Mouse (Mus musculus): ENCODE results near the gene Camsap2. TPM values are rescaled to one million over a fixed set of nuclear protein-coding genes. Genes with fewer than 3 reads are reported as not detected.

Gene Camsap2
- polyA plus RNA-seq, 1 experiment from 2014 or later: 34.7 TPM

DNA sequence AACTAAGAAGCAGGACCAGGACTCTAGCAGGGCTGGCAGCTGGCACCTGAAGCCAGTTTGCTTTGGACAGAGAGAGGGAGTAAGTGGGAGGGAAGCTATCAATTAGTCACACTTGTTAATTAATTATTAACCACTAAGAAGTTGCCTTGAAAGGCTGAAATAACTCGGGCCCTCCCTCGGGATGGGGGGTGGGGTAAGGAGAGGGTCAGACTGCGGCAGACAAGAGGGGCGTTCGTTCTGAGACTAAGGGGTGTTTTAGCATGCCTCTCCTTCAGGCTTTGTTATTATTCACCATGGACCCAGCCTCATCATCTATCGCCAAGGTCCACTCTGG lies 116.9 kb downstream of the Camsap2 start:
- Histone ChIP-seq H3K9me3 (ENCODE audit: control insufficient read depth, low read length) (no peaks in the 10 kb centered on the region), H3K27me3 (ENCODE audit: control insufficient read depth, insufficient read depth, low read length) (no peaks in the 10 kb centered on the region), H3K4me3 (ENCODE audit: low read depth, low read length) (no peak overlapping the region), H3K27ac (ENCODE audit: low read depth, low read length) (peak overlapping the region; percentile 9; the same call in 1 of the 2 replicates), H3K4me2 (ENCODE audit: low read depth) (no peak overlapping the region), H3K9ac (ENCODE audit: low read length) (peak overlapping the region; percentile 5; the same call in 1 of the 2 replicates), H3K36me3 (ENCODE audit: control insufficient read depth, insufficient read depth, low read length) (peaks cover 14% of the 10 kb centered on the region), H3K4me1 (ENCODE audit: control insufficient read depth, insufficient read depth, low read length) (peaks cover 49% of the 10 kb centered on the region)
- DNase-seq (ENCODE audit: low spot score): peak; percentile 47
- peak; percentile 25; the same call in 1 of the 2 replicates for ATAC-seq (ENCODE audit: insufficient read depth, low FRiP score, low TSS enrichment)
- WGBS: 15% methylated on average over 6 of the region's 6 CpGs

- Histone ChIP-seq H3K9me3 (ENCODE audit: control insufficient read depth, low read length) (no peaks in the 10 kb centered on the region), H3K4me3 (ENCODE audit: low read depth, low read length) (no peak overlapping the region), H3K27me3 (ENCODE audit: control insufficient read depth, insufficient read depth, low read length) (no peaks in the 10 kb centered on the region), H3K9ac (ENCODE audit: low read length) (no peak overlapping the region), H3K4me2 (ENCODE audit: low read depth) (0 out of 2 replicates have a peak overlapping the region, but pooled peaks have one; percentile 10), H3K4me1 (ENCODE audit: control insufficient read depth, insufficient read depth, low read length) (peaks cover 49% of the 10 kb centered on the region), H3K36me3 (ENCODE audit: control insufficient read depth, insufficient read depth, low read length) (peaks cover 14% of the 10 kb centered on the region), H3K27ac (ENCODE audit: low read depth, low read length) (no peak overlapping the region; the same call in 1 of the 2 replicates)
- DNase-seq (ENCODE audit: low spot score) (peak; percentile 54), ATAC-seq (ENCODE audit: insufficient read depth, low FRiP score, low TSS enrichment) (peak; percentile 26)
- 13% methylated on average over 13 of the region's 13 CpGs for WGBS
These were observed 117.4 kb downstream of the Camsap2 start for GRCm38 (mm10) chr1:136228328-136229039.

- Histone ChIP-seq H3K9ac (ENCODE audit: low read length) (no peak overlapping the region), H3K27me3 (ENCODE audit: control insufficient read depth, insufficient read depth, low read length) (no peaks in the 10 kb centered on the region), H3K27ac (ENCODE audit: low read depth, low read length) (no peak overlapping the region; the same call in 1 of the 2 replicates), H3K4me1 (ENCODE audit: control insufficient read depth, insufficient read depth, low read length) (peaks cover 48% of the 10 kb centered on the region), H3K4me3 (ENCODE audit: low read depth, low read length) (no peak overlapping the region), H3K9me3 (ENCODE audit: control insufficient read depth, low read length) (no peaks in the 10 kb centered on the region), H3K4me2 (ENCODE audit: low read depth) (no peak overlapping the region), H3K36me3 (ENCODE audit: control insufficient read depth, insufficient read depth, low read length) (peaks cover 14% of the 10 kb centered on the region)
- DNase-seq (ENCODE audit: low spot score): no peak
- WGBS: 74% methylated on average over 4 of the region's 4 CpGs
- ATAC-seq (ENCODE audit: insufficient read depth, low FRiP score, low TSS enrichment): no peak
These were observed 118.0 kb downstream of the Camsap2 start for GRCm38 (mm10) chr1:136227870-136228269.

DNA sequence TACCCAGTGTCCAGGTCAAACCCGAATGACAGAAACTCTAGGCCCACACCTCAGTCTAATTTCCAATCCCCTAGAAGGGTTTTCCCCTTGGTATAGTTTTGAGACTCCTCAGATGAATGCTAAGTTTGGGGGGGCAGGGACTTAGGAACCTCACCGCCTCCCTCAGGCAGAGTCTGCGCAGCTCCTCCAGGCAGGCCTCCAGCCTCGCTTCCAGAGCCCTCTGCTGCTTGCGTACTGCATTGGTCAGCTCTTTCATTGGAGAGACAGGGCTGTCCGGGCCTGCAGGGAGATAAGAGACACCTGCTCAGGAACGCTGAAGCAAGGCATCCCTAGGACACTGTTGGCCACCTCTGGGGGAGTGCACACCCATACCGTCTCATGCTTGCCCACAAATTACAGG lies 119.3 kb downstream of the Camsap2 start:
- DNase-seq (ENCODE audit: low spot score): no peak
- Histone ChIP-seq H3K27me3 (ENCODE audit: control insufficient read depth, insufficient read depth, low read length) (no peaks in the 10 kb centered on the region), H3K9ac (ENCODE audit: low read length) (no peak overlapping the region), H3K4me3 (ENCODE audit: low read depth, low read length) (no peak overlapping the region), H3K36me3 (ENCODE audit: control insufficient read depth, insufficient read depth, low read length) (peaks cover 14% of the 10 kb centered on the region), H3K4me2 (ENCODE audit: low read depth) (no peak overlapping the region), H3K27ac (ENCODE audit: low read depth, low read length) (no peak overlapping the region), H3K4me1 (ENCODE audit: control insufficient read depth, insufficient read depth, low read length) (peaks cover 35% of the 10 kb centered on the region), H3K9me3 (ENCODE audit: control insufficient read depth, low read length) (no peaks in the 10 kb centered on the region)
- WGBS: 93% methylated on average over 8 of the region's 8 CpGs
- ATAC-seq (ENCODE audit: insufficient read depth, low FRiP score, low TSS enrichment): no peak

GRCm38 (mm10) chr1:136225846-136226245 lies 120.1 kb downstream of the Camsap2 start:
- Histone ChIP-seq H3K4me2 (ENCODE audit: low read depth) (no peak overlapping the region), H3K4me3 (ENCODE audit: low read depth, low read length) (no peak overlapping the region), H3K9ac (ENCODE audit: low read length) (no peak overlapping the region), H3K27ac (ENCODE audit: low read depth, low read length) (no peak overlapping the region), H3K27me3 (ENCODE audit: control insufficient read depth, insufficient read depth, low read length) (no peaks in the 10 kb centered on the region), H3K36me3 (ENCODE audit: control insufficient read depth, insufficient read depth, low read length) (peaks cover 14% of the 10 kb centered on the region), H3K9me3 (ENCODE audit: control insufficient read depth, low read length) (no peaks in the 10 kb centered on the region), H3K4me1 (ENCODE audit: control insufficient read depth, insufficient read depth, low read length) (peaks cover 27% of the 10 kb centered on the region)
- ATAC-seq (ENCODE audit: insufficient read depth, low FRiP score, low TSS enrichment) (no peak), DNase-seq (ENCODE audit: low spot score) (no peak)
- 98% methylated on average over 8 of the region's 8 CpGs for WGBS

- Histone ChIP-seq H3K36me3 (ENCODE audit: control insufficient read depth, insufficient read depth, low read length) (peaks cover 19% of the 10 kb centered on the region), H3K4me3 (ENCODE audit: low read depth, low read length) (no peak overlapping the region), H3K27ac (ENCODE audit: low read depth, low read length) (no peak overlapping the region), H3K4me2 (ENCODE audit: low read depth) (no peak overlapping the region), H3K4me1 (ENCODE audit: control insufficient read depth, insufficient read depth, low read length) (peaks cover 8% of the 10 kb centered on the region), H3K9me3 (ENCODE audit: control insufficient read depth, low read length) (no peaks in the 10 kb centered on the region), H3K9ac (ENCODE audit: low read length) (no peak overlapping the region), H3K27me3 (ENCODE audit: control insufficient read depth, insufficient read depth, low read length) (no peaks in the 10 kb centered on the region)
- ATAC-seq (ENCODE audit: insufficient read depth, low FRiP score, low TSS enrichment) (no peak), DNase-seq (ENCODE audit: low spot score) (no peak)
- 83% methylated on average over 10 of the region's 10 CpGs for WGBS
These were observed 122.1 kb downstream of the Camsap2 start for GRCm38 (mm10) chr1:136223758-136224342.

DNA sequence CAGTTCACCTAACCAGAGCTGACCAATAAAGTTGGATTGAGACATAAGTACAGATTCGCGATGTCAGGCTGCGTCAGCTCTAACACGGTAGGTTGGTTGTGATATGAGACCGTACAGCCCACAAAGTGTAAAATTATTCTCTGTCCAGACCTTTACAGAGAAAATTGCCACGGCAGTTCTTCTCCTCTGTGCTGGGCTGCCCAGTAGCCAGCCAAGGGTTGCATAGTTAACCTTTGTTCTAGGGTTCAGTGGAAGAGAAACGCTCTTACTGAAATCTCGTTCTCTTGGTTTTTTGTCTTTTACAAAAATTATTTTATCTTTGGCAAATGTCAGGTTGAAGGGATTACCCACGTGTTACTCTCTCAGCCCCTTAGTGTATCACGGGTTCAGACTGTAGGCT lies 123.5 kb downstream of the Camsap2 start:
- no peak for ATAC-seq (ENCODE audit: insufficient read depth, low FRiP score, low TSS enrichment)

DNA sequence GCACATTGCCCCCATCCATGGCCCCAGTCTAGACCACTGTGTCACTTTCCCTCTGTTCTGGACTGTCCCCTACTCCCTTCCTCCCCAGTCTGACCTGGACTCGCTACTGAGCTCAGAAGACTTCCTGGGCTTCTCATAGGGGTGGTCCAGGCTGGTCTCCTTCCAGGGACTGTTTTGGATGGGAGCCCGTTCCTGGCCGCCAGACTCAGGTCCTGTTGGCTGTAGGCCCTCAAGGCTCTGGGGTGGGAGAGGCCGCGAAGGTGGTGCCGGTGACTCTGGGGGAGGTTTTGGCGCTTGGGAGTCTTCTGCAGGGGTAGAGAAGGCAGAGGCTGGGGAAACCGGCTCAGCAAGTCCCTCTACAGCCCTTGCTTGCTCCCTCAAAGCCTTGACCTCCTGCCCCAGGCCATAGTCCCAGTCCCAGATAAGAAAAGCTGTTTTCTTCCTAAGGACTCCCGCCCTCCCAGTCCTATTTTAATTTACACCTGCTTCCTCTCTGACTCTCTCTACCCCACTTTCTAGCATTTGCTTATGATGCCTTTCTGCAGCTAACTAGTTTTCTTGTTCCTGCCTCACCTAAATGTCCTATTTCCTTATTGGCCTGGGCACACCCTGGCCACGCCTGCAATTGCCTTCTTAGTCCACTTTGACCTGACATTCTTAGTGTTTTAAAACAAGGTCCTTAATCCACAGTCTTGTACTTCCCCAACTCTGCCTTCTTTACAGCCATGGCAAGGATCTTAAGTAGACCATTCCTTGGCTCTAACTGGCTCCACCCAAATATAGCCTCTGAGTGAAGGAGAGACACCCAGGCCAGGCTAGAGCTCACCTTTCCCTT lies 125.7 kb downstream of the Camsap2 start:
- Histone ChIP-seq H3K27ac (ENCODE audit: low read depth, low read length) (no peak overlapping the region), H3K9ac (ENCODE audit: low read length) (no peak overlapping the region), H3K4me2 (ENCODE audit: low read depth) (no peak overlapping the region), H3K9me3 (ENCODE audit: control insufficient read depth, low read length) (no peaks in the 10 kb centered on the region), H3K4me1 (ENCODE audit: control insufficient read depth, insufficient read depth, low read length) (no peaks in the 10 kb centered on the region), H3K4me3 (ENCODE audit: low read depth, low read length) (no peak overlapping the region), H3K27me3 (ENCODE audit: control insufficient read depth, insufficient read depth, low read length) (no peaks in the 10 kb centered on the region), H3K36me3 (ENCODE audit: control insufficient read depth, insufficient read depth, low read length) (peaks cover 22% of the 10 kb centered on the region)
- 86% methylated on average over 10 of the region's 10 CpGs for WGBS
- no peak for DNase-seq (ENCODE audit: low spot score)
- ATAC-seq (ENCODE audit: insufficient read depth, low FRiP score, low TSS enrichment): no peak

More for the DNA sequence above, 123.5 kb downstream of the Camsap2 start:
- H3K4me2 ChIP-seq (ENCODE audit: low read depth): no peak overlapping the region
- 85% methylated on average over 10 of the region's 10 CpGs for WGBS
- H3K27ac ChIP-seq (ENCODE audit: low read depth, low read length): no peak overlapping the region
- H3K4me1 ChIP-seq (ENCODE audit: control insufficient read depth, insufficient read depth, low read length): no peaks in the 10 kb centered on the region
- H3K27me3 ChIP-seq (ENCODE audit: control insufficient read depth, insufficient read depth, low read length): no peaks in the 10 kb centered on the region
- no peak for DNase-seq (ENCODE audit: low spot score)
- H3K9ac ChIP-seq (ENCODE audit: low read length): no peak overlapping the region
- H3K36me3 ChIP-seq (ENCODE audit: control insufficient read depth, insufficient read depth, low read length): peaks cover 22% of the 10 kb centered on the region
- no peak overlapping the region for H3K4me3 ChIP-seq (ENCODE audit: low read depth, low read length)
- no peaks in the 10 kb centered on the region for H3K9me3 ChIP-seq (ENCODE audit: control insufficient read depth, low read length)

All from neural tube, embryonic 11.5 days (tissue).